Mouse (Mus musculus) MEL (cell line): ENCODE measurements around the gene Mgat5.

Source experiments
- CTCF ChIP-seq, 3 experiments: IDR thresholded peaks in 2 of 3; conservative IDR thresholded peaks in 1 of 3; 2 replicates each; pipeline ENCODE4 v1.5.1; 2011 to 2012; ENCODE audit warnings: low read length in 3 of 3, low read depth in 2 of 3, mild to moderate bottlenecking in 2 of 3, improper control_type of control experiment in 1 of 3, inconsistent platforms in 1 of 3, mixed read lengths in 1 of 3, moderate library complexity in 1 of 3; ENCODE audit not compliant: control insufficient read depth in 1 of 3, insufficient read depth in 1 of 3, poor library complexity in 1 of 3, severe bottlenecking in 1 of 3
- E2F4 ChIP-seq: IDR thresholded peaks from 2 replicates; pipeline ENCODE4 v1.6.1; 2011; ENCODE audit warnings: low read depth, low read length, improper control_type of control experiment, borderline replicate concordance
- GATA1 ChIP-seq: IDR thresholded peaks from 2 replicates; pipeline ENCODE4 v1.6.1; 2011; ENCODE audit warnings: low read depth, low read length, improper control_type of control experiment
- NRF1 ChIP-seq: IDR thresholded peaks from 2 replicates; pipeline ENCODE4 v1.6.1; 2014; ENCODE audit warnings: low read depth, mild to moderate bottlenecking, inconsistent platforms, low read length, improper control_type of control experiment, moderate library complexity; ENCODE audit not compliant: poor library complexity, insufficient read depth, severe bottlenecking
- POLR2A ChIP-seq, 2 experiments: IDR thresholded peaks; 2 replicates each; pipeline ENCODE4 v1.6.1; 2011 to 2012; ENCODE audit warnings: low read length in 2 of 2, mild to moderate bottlenecking in 2 of 2, control low read depth in 1 of 2, improper control_type of control experiment in 1 of 2, low read depth in 1 of 2, moderate library complexity in 1 of 2; ENCODE audit not compliant: control insufficient read depth in 1 of 2, insufficient read depth in 1 of 2, poor library complexity in 1 of 2
- POLR2AphosphoS5 ChIP-seq: IDR thresholded peaks from 2 replicates; pipeline ENCODE4 v1.6.1; 2012; ENCODE audit warnings: low read depth, borderline replicate concordance, mild to moderate bottlenecking, inconsistent platforms, low read length, moderate library complexity, mixed read lengths
- UBTF ChIP-seq: IDR thresholded peaks from 2 replicates; pipeline ENCODE4 v1.6.1; 2012; ENCODE audit warnings: low read depth, mild to moderate bottlenecking, inconsistent platforms, low read length, improper control_type of control experiment, moderate library complexity, borderline replicate concordance; ENCODE audit not compliant: insufficient read depth
- USF2 ChIP-seq, 2 experiments: IDR thresholded peaks; 2 replicates each; pipeline ENCODE4 v1.6.1; 2011 to 2012; ENCODE audit warnings: improper control_type of control experiment in 2 of 2, low read length in 2 of 2, borderline replicate concordance in 1 of 2, inconsistent platforms in 1 of 2, low read depth in 1 of 2, mild to moderate bottlenecking in 1 of 2; ENCODE audit not compliant: insufficient read depth in 1 of 2

- no peak for TF ChIP-seq USF2 (IDR thresholded peaks at IDR 0.05; ENCODE audit: borderline replicate concordance in 1 of 2, insufficient read depth in 1 of 2, low read depth in 1 of 2, low read length in 2 of 2)
- peak; percentile 60 to 97 (median 66) for TF ChIP-seq CTCF (IDR thresholded peaks at IDR 0.05 in 2 of 3, conservative IDR thresholded peaks at IDR 0.05 in 1 of 3; ENCODE audit: control insufficient read depth in 1 of 3, insufficient read depth in 1 of 3, low read depth in 2 of 3, low read length in 3 of 3, poor library complexity in 1 of 3, severe bottlenecking in 1 of 3)
- TF ChIP-seq GATA1: no peak
- no peak for TF ChIP-seq POLR2AphosphoS5
- TF ChIP-seq NRF1: no peak
- TF ChIP-seq E2F4: no peak
- TF ChIP-seq POLR2A (IDR thresholded peaks at IDR 0.05; ENCODE audit: control insufficient read depth in 1 of 2, insufficient read depth in 1 of 2, low read depth in 1 of 2, low read length in 2 of 2, poor library complexity in 1 of 2): no peak
- no peak for TF ChIP-seq UBTF
Measured at GRCm38 (mm10) chr1:127496737-127497543, 292.1 kb downstream of the Mgat5 start.
